Mouse (Mus musculus): ENCODE results near the gene Frmd4a.
"Not testable (repeated sequence)": the region's sequence is repeated elsewhere in the genome, so short reads cannot be mapped to it uniquely, and the experiment has no call there.

Gene Frmd4a

DNA sequence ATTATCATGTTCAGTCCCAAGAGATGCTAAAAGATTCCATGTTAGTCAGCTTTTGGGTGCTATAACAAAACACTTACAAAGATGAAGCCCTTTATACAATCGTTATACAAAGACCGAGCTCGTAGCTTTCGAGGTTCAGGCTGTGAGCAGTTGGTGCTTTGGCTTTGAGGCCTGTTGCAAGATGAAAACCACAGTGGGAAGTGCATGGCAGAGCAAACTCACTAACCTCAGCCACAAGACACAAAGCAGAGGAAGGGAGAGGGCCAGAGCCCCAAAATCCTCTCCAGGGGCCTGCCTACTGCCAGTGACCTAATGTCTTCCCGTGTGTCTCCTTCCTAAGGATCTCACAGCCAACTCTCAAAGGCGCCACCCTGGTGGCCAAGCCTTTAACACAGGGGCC lies 527.7 kb downstream of the Frmd4a start:
- in situ Hi-C loops (cut with MboI; ENCODE audit: low sequenced_read_pairs) = no loop called here

DNA sequence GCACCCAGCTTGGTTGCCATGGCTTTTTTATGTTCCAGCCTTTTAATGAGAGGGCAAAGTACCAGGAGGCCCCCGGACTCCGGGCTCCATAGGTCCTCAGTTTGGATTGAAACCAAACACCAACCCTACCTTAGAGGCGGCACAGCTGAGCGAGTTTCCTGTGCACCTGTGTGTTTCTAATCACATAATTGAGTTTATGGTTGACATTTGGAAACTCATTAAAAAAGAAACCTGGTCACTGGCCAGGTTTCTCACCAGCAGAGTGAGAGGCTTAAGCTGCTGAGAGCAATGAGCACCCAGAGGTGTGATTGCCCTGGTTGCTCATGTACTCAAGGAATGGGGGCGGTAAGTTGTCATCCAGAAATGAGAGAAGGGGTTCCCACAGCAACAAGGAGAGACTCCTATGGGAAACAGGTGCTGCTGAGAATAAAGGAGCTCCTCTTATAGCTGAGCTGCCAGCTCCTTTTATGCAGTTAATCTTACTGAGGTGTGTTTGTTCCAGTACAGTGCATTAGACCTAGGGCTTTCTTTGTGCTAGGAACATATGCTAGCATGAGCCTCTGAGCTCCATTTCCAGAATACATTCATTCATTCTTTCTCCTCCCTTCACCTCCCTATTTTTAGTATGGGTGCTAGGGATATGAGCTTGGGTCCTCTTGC lies 529.6 kb downstream of the Frmd4a start:
- in situ Hi-C loops (cut with MboI; ENCODE audit: low sequenced_read_pairs) = no loop called here

DNA sequence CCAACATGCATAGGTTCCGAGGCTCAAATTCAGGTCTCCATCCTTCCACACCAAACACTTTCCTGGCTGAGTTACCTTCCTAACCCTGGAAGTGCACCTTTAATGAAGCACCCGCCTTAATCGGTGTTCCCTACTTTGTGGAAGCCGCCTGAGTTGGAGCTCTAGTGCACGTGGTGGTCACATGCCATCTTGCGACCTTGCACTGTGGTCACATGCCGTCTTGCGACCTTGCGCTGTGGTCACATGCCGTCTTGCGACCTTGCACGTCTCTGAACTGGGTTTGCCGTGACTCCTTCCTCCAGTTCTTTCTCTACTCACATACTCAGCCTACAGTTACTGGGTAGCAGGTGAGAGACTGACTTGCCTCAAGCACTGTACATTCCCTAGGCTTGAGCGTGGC lies 531.8 kb downstream of the Frmd4a start:
- in situ Hi-C loops (cut with MboI; ENCODE audit: low sequenced_read_pairs) = no loop called here

DNA sequence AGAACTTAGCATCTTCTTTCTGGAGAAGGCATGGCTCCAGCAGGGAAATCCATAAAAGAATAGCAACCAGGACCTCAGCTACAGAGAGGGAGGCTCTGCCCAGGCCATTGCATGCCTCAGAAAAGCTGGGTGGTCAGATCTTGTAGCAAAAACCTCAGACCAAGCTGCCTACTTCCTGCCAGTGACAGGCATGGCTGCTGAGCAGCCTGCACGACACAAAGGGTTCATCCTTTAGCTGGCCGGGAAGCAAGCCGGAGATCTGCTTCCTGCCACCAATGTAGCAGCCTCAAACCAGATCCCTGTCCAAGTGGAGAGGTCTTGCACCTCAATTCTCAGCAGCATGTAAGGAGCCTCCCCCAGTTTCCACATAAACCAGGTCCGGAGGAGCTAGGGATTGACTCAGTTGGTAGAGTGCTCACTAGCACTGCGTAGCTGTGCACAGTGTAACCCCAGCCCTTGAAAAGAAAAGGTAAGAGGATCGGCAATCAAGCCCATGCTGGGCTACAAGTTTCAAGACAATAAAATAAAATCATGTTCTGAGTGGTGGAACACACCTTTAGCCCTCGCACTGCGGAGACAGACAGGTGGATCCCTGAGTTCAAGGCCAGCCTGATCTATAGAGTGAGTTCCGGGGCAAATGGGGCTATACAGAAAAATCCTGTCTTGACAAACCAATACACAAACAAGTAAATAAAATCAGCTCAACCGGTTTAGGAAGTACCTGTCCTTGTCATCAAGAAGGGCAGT lies 532.7 kb downstream of the Frmd4a start:
- in situ Hi-C loops (cut with MboI; ENCODE audit: low sequenced_read_pairs) = no loop called here

GRCm38 (mm10) chr2:4551438-4551837 lies 533.9 kb downstream of the Frmd4a start:
- in situ Hi-C loops (cut with MboI; ENCODE audit: low sequenced_read_pairs) = no loop called here

GRCm38 (mm10) chr2:4551866-4552265 lies 534.3 kb downstream of the Frmd4a start:
- in situ Hi-C loops (cut with MboI; ENCODE audit: low sequenced_read_pairs) = no loop called here

DNA sequence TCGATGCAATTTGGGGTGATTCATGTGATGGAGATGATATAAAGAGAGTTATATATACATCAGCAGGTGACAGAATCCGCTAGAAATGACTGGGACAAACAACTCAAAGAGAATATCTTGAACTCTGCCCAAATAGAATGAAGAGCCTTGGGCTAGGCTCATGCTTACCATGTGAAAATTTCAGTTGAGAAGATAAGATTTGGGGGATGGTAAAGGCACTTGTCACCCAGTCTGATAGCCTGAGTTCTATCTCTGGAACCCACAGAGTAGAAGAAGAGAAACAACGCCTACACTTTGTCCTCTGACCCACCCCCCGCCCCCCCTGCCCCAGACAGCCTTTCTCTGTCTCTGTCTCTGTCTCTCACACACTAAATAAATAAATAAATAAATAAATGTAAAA lies 535.0 kb downstream of the Frmd4a start:
- in situ Hi-C loops (cut with MboI; ENCODE audit: low sequenced_read_pairs) = no loop called here

DNA sequence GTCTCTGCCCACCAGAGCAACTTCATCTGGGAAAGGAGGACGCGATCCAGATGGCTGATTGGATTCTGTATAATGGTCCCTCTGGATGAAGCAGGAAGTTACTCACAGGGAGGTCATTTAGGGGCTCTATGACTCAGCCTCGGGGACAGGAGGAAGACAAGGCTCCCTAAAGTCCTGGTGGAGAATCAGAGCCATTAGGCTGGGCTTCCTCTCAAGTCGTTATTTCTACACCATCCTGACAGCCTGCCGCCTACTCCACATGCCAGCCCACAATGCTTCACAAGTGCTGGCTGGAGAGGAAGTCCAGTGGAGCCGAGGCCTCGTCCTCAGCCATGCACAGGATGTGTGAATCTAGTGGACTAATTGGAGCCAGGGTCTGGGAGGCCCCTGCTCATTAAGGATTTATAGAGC lies 537.7 kb downstream of the Frmd4a start:
- in situ Hi-C loops (cut with MboI; ENCODE audit: low sequenced_read_pairs) = no loop called here

- in situ Hi-C loops (cut with MboI; ENCODE audit: low sequenced_read_pairs) = no loop called here
These were observed 538.7 kb downstream of the Frmd4a start for GRCm38 (mm10) chr2:4556188-4556587.

DNA sequence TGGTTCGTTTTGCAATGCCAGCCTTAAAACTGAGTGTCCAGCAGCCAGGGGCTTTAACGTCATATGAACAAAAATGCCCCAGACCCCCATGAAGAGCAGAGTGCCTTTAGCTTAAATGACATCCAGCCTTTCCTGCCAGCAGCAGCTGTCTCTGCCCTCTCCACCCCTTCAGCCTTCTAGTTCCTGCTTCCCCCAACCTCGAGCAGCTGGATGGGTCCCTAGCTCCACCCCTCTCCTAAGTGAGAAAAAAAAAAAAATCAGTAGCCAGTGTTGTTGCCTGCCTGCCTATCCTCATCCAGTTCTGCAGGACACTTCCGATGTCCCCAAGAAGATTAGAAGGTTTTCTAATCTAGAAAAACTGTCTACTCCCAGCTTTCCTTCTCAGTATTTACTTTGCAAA lies 539.5 kb downstream of the Frmd4a start:
- in situ Hi-C loops (cut with MboI; ENCODE audit: low sequenced_read_pairs) = no loop called here

- in situ Hi-C loops (cut with MboI; ENCODE audit: low sequenced_read_pairs) = no loop called here
These were observed 539.9 kb downstream of the Frmd4a start for GRCm38 (mm10) chr2:4557466-4557865.

DNA sequence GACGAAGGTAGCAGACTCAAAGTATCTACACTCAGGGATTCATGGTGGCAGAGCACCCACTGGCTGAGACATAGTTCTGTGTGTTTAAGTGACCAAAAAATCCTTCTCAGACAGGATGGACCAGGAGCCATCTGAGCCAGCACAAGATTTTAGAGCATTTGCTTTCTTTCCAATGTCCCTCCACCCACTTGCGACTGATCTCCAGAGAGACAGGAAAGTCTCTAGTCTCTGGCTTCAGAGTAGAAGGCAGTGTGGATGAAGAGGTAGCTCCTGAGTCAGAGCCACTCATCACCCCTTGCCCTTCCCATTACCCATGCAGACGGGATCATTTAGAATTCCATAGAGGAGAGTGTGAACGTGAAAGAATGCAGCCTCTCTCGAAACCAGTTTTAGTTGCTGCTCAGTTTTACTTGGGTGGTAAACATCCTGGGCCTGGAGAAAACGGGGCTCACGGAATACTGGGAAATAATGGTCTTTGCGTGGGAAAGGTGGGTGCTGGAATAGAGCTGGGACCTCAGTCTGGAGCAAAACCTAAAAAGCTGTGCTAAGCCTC lies 541.2 kb downstream of the Frmd4a start:
- in situ Hi-C loops (cut with MboI; ENCODE audit: low sequenced_read_pairs) = no loop called here

GRCm38 (mm10) chr2:4559211-4559882 lies 541.8 kb downstream of the Frmd4a start:
- in situ Hi-C loops (cut with MboI; ENCODE audit: low sequenced_read_pairs) = no loop called here

GRCm38 (mm10) chr2:4559883-4560247 lies 542.3 kb downstream of the Frmd4a start:
- in situ Hi-C loops (cut with MboI; ENCODE audit: low sequenced_read_pairs) = no loop called here

- in situ Hi-C loops (cut with MboI; ENCODE audit: low sequenced_read_pairs) = not testable (repeated sequence)
These were observed 543.0 kb downstream of the Frmd4a start for GRCm38 (mm10) chr2:4560516-4560915.

GRCm38 (mm10) chr2:4561196-4561595 lies 543.7 kb downstream of the Frmd4a start:
- in situ Hi-C loops (cut with MboI; ENCODE audit: low sequenced_read_pairs) = no loop called here

DNA sequence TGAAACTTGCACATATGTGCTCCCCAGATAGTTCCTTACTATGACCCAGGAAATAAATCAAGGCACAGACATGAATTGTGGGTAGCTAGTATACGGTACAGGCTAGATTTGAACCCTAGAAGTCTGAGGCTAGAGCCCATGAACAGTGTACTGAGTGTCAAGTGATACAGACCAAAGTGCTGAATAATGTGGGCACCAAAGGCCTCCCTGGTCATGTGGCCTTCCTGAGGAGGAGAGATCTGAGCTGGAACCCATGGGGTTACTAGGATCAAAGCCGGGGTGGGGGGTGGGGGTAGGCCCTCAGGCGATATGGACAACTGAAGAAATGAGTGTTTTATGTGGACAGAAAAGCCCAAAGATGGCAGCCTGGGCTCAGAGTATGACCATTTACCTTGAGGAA lies 544.9 kb downstream of the Frmd4a start:
- in situ Hi-C loops (cut with MboI; ENCODE audit: low sequenced_read_pairs) = no loop called here

DNA sequence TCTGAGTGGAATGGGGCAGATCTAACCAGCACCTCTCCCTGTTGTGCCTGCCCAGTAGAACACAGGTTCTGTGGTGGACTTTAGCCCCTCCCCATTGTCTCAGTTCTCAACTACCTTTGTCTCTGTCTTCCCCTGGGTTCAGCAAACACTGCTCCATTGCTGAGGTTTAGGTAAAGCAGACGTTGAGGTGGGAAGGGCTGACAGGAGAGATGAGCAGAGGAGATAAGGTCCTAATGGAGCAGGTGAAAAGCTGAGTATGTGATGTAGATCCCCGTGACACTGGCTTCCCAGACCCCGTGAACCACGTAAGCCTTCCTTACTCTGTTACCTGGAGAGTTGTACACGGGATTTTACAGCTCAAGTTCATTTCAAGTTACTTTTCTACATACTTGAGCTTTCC lies 545.3 kb downstream of the Frmd4a start:
- in situ Hi-C loops (cut with MboI; ENCODE audit: low sequenced_read_pairs) = no loop called here

- in situ Hi-C loops (cut with MboI; ENCODE audit: low sequenced_read_pairs) = no loop called here
These were observed 545.8 kb downstream of the Frmd4a start for GRCm38 (mm10) chr2:4563322-4563721.

DNA sequence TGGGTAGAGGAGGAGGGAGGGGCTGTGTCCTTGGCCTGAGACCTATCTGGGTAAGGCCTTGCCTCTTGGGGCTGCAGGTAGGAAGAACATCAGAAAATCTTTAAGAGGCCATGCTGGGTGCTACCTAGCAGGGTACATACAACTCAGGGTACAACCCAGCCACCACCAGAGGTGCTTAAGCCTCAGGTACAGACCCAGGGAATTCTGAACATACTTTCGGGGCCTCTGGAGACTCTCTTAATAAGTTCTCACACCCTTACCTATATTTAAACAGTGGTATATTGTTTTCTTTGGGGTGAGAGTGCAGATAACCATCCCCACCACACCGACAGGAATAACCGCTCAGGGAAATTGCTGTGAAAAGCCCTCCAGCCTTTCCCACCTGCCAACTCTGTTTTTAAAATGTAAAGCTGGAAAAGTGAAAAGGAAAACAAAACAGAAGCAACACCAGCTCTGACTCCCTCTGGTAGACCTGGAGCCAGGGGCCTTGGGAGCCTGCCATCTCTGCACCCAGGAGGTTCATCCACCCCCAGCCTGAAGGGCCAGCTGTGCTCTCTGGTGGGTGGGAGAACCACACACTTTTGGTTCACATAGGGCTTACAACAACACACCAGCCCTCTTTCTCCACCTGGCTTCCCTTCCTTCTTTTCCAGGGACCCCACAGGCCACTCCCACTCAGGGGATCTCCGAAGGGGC lies 548.9 kb downstream of the Frmd4a start:
- in situ Hi-C loops (cut with MboI; ENCODE audit: low sequenced_read_pairs) = no loop called here

DNA sequence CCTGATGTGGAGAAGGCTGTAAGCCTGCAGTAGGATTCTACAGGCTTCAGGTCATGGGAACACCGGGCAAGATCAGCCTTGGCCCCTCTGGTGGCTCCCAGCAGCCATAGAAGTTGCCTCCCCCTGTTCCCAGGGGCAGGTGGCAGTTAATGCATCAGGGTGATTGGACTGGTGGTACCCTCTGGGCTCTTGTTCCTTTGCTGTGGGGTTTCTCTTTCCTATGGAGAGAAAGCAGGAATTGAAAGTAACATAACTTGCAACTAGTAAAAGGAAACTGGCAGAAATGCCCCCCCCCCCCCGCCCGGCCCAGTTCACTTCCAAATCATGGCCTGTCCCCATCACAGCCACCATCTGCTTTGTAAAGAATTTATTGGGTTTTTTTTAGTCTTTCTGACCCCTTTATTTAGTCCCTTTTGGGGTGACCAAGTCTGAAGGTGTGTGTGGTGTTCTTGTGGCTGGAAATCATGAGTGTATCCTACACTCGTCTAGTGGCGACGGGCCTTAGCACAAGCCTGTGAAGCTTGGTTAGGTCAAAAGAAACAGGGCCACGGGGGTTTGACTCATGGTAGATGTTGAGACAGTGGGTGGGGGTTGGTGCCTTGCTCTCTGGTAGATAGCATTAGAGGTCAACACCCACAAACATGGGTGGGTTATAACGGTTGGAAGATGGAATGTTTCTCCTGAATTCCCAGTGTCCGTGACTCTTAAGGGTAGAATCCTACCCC lies 549.6 kb downstream of the Frmd4a start:
- in situ Hi-C loops (cut with MboI; ENCODE audit: low sequenced_read_pairs) = no loop called here
